Mouse (Mus musculus) skeletal muscle tissue, postnatal 0 days (tissue): ENCODE measurements around the gene Abca16. TPM values are rescaled to one million over a fixed set of nuclear protein-coding genes. Genes with fewer than 3 reads are reported as not detected.

Source experiments
- polyA plus RNA-seq: library from polyadenylated mRNA; unstranded; fragments of >200 nt; fragmentation: Nextera tagmentation; extraction: Ambion mirVana; gene quantifications from 2 replicates; pipeline ENCODE4 v1.2.1, GENCODE M21; 2015

Abca16 gene
- polyA plus RNA-seq: not detected in 2 replicates

GRCm38 (mm10) chr7:120409447-120409846 is at the start of gene Abca16:
Gene Abca16 (plus strand): TSS chr7:120409647.

Other genes with a start within 250 kb of the Abca16 start
- gene Anks4b, start 235.8 kb upstream of the Abca16 start, polyA plus RNA-seq: not detected in 2 replicates
- 37.6 and 42.5 TPM in 2 replicates for gene Crym, start 207.5 kb upstream of the Abca16 start, polyA plus RNA-seq
- 0.10 and 0.13 TPM in 2 replicates for gene Abca14, start 205.7 kb upstream of the Abca16 start, polyA plus RNA-seq
- not detected in 2 replicates for gene Abca15, start 81.0 kb upstream of the Abca16 start, polyA plus RNA-seq
- 464 and 493 TPM in 2 replicates for gene Uqcrc2, start 225.5 kb downstream of the Abca16 start, polyA plus RNA-seq